Mouse (Mus musculus) heart, embryonic 16.5 days (tissue): ENCODE data around the gene Rrp1. TPM values are rescaled to one million over a fixed set of nuclear protein-coding genes. Genes with fewer than 3 reads are reported as not detected.

Experiments used
- ATAC-seq: fragments of 200-750 bp; cut with Nextera tagmentation; replicated peaks from 2 replicates; pipeline ENCODE4 v1.8.0; 2017; ENCODE audit warnings: moderate number of reproducible peaks; ENCODE audit not compliant: insufficient read depth, low FRiP score; ENCODE audit errors: extremely low read depth
- H3K27ac ChIP-seq: fragments of 300-500 bp; sonication (generic); 2 replicates; pipeline ENCODE4 v1.5.1; 2014; ENCODE audit warnings: mild to moderate bottlenecking, low read length, control low read depth, moderate library complexity
- H3K27me3 ChIP-seq: fragments of 300-500 bp; sonication (generic); 2 replicates; pipeline ENCODE4 v1.6.1; 2014; ENCODE audit warnings: low read length, mixed read lengths; ENCODE audit not compliant: control insufficient read depth, insufficient read depth
- H3K36me3 ChIP-seq: fragments of 300-500 bp; sonication (generic); 2 replicates; pipeline ENCODE4 v1.6.1; 2014; ENCODE audit not compliant: control insufficient read depth, insufficient read depth
- H3K4me1 ChIP-seq: fragments of 300-500 bp; sonication (generic); 2 replicates; pipeline ENCODE4 v1.6.1; 2014; ENCODE audit warnings: low read length, mixed read lengths; ENCODE audit not compliant: control insufficient read depth, insufficient read depth
- H3K4me2 ChIP-seq: fragments of 300-500 bp; sonication (generic); 2 replicates; pipeline ENCODE4 v1.6.1; 2014; ENCODE audit warnings: low read depth, mild to moderate bottlenecking, control low read depth, low read length
- H3K4me3 ChIP-seq: fragments of 300-500 bp; sonication (generic); 2 replicates; pipeline ENCODE4 v1.5.1; 2014; ENCODE audit warnings: mild to moderate bottlenecking, control low read depth, low read length
- H3K9ac ChIP-seq: fragments of 300-500 bp; sonication (generic); 2 replicates; pipeline ENCODE4 v1.6.1; 2014; ENCODE audit warnings: low read length, control low read depth
- H3K9me3 ChIP-seq: fragments of 300-500 bp; sonication (generic); replicated peaks from 2 replicates; pipeline ENCODE4 v1.6.1; 2016; ENCODE audit warnings: low read length; ENCODE audit not compliant: control insufficient read depth
- WGBS: fragments of 180-500 bp; shearing (Covaris S2); extraction: QIAGEN DNeasy Blood & Tissue Kit; methylation state at CpG from one replicate; pipeline ENCODE4 v1.1.7; 2014; 5-methylcytosine and 5-hydroxymethylcytosine counted together
- polyA plus RNA-seq: library from polyadenylated mRNA; unstranded; fragments of >200 nt; fragmentation: Nextera tagmentation; extraction: Ambion mirVana; gene quantifications from 2 replicates; pipeline ENCODE4 v1.2.1, GENCODE M21; 2015

The Rrp1 gene
- polyA plus RNA-seq, 1 experiment from 2014 or later, result 285 TPM

DNA sequence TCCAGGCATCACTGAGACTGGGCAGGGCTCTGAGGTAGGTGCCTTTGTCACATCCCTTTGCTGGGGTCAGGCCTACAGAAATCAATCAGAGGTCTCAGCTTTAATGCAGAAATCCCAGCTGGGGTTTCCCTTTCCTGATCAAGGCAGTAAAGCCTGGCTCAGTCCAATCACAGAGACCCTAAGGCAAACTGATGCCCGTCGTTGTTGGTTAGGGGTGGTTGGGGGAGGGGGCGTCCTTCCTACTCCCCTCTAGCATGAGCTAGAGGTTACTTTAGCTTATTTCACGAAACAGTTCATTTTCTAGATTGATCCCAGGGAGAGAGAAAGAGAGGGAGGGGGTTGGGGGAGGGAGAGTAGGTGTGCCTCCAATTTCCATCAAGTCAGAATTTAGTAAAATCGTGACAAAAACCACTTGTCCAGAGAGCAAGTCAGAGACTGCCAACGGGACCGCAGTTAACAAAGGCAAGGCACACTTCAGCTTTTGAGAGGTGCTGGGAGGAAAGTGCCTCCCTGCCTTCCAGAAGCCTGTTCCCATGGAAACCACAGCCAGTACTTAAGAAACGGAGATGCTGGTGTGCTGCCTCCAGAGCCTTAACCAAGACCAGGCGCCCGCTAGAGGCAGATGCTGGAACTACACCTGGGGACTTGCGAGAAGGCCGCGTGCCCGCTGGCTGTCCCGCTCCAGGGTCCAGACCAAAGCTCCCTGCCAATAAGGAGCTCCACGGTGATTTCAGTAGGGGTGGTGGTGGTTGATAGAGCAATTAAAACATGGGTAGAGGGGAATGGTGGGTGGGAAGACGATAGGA is 16.8 kb downstream of the Rrp1 start:
- peaks cover 19% of the 10 kb centered on the region for H3K4me1 ChIP-seq
- no peaks in the 10 kb centered on the region for H3K9me3 ChIP-seq
- WGBS, result 13% methylated on average over 17 of the region's 17 CpGs
- H3K9ac ChIP-seq, result no peak overlapping the region
- ATAC-seq, result no peak
- H3K27me3 ChIP-seq, result peaks cover 10% of the 10 kb centered on the region
- no peak overlapping the region for H3K27ac ChIP-seq
- no peak overlapping the region for H3K4me2 ChIP-seq
- H3K36me3 ChIP-seq, result peaks cover 9% of the 10 kb centered on the region
- no peak overlapping the region for H3K4me3 ChIP-seq

DNA sequence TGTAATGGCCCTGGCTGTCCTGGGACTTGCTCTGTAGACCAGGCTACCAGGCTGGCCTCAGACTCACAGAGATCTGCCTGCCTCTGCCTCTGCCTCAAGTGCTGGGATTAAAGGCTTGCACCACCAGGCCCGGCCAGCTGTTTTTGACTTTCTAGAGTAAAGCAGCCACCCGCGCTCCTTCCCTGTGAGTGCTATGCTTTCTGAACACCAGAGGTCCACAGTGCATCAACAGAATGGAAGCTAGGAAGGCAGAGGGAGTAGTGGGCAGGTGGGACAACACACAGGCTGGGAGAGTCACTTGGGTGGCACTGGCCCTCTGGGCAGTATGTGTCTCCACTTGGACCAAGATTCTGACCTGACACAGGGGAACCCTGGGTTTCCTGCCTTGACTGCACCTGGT is 17.5 kb downstream of the Rrp1 start:
- Histone ChIP-seq H3K36me3 (peaks cover 3% of the 10 kb centered on the region), H3K4me3 (no peak overlapping the region), H3K27ac (no peak overlapping the region), H3K4me1 (peaks cover 18% of the 10 kb centered on the region), H3K4me2 (no peak overlapping the region), H3K9ac (no peak overlapping the region), H3K27me3 (peaks cover 16% of the 10 kb centered on the region), H3K9me3 (no peaks in the 10 kb centered on the region)
- ATAC-seq, result no peak
- WGBS, result 86% methylated on average over 3 of the region's 3 CpGs

DNA sequence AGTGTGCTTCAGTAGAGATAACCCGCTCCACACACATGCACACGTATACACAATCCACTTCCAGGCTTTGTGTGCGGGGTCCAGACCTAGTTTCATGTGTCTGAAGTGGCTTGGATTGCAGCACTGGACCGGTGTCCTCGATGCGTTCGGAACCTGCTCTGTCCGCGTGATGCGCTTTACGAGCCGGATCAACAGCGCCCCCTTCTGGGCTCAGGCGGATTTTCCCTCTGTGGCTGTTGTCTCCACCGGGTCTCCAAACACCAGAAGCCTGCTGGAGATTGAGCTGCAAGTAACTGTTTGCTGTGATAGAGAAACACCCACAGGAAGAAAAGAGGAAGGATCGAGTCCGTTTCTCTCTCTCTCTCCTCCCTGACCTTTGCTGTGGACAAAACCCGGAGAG is 20.8 kb downstream of the Rrp1 start:
- peak overlapping the region; percentile 44 for H3K4me2 ChIP-seq
- H3K4me3 ChIP-seq, result no peak overlapping the region
- peak overlapping the region; percentile 30; the same call in 1 of the 2 replicates for H3K9ac ChIP-seq
- H3K9me3 ChIP-seq, result no peaks in the 10 kb centered on the region
- no peaks in the 10 kb centered on the region for H3K36me3 ChIP-seq
- peaks cover 24% of the 10 kb centered on the region for H3K27me3 ChIP-seq
- H3K27ac ChIP-seq, result no peak overlapping the region
- H3K4me1 ChIP-seq, result peaks cover 2% of the 10 kb centered on the region; the same call in 1 of the 2 replicates
- peak; percentile 31; the same call in 1 of the 2 replicates for ATAC-seq
- 1% methylated on average over 18 of the region's 18 CpGs for WGBS

DNA sequence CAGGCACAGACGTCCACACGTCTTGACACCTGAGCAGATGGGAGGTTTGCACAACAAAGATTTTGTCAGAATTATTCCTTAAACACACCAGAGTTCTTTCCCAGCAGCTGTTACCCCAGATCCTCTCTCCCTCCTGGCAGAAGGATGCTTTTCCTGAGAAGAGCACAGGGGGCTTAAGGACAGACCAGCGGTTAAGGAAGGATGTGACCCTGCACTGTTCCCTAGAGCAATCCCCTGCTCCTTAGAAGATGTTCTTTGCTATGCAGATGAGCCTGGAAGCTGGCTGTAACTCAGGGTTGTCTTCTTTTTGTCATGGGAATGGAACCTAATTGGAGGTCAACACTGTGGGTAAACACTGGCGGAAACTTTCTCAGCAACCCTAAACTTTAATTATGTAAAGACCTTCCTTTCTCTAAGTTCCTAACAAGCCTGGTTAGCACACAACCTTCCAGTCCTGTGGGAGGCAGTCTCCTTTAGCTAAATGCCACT is 21.8 kb downstream of the Rrp1 start:
- Histone ChIP-seq H3K4me1 (peaks cover 2% of the 10 kb centered on the region; the same call in 1 of the 2 replicates), H3K36me3 (no peaks in the 10 kb centered on the region), H3K27ac (no peak overlapping the region), H3K4me3 (no peak overlapping the region), H3K9ac (no peak overlapping the region), H3K27me3 (peaks cover 24% of the 10 kb centered on the region), H3K9me3 (no peaks in the 10 kb centered on the region), H3K4me2 (no peak overlapping the region)
- 38% methylated on average over 4 of the region's 4 CpGs for WGBS
- no peak for ATAC-seq

DNA sequence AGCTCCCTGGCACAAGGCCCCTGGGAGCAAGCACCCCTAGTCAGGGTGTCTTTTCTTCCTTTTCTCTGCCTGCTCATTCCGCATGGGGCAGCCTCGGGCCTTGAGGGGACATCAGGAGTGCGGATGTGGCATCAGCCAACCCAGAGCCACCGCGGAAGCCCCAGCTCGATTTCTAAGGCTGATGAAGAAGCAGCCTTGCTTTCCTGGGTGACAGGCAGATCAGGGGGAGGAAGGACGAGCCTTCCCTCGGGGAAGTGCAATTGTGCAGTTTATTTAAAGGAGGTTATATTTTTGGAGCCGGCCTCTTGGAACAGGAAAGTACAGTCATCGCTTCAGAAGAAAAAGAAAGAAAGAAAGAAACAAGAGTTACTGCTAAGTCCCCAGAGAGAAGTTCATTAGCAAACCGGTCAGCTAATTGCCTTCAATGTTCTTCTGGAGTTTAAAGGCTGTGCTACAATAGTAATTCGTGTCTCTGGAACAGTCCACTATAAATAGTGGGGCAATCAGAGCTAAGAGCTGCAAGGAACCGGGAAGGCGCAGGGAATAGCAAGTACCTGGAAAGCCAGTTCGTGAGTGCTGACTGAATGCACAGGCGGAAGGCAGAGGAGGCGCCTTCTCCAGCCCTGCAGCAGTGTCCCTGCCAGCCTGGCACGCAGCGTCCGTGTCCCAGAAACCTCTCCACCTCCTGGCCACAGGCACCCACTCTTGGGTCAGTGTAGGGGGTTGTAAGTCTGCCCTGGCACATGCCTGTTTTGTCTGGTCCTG is 24.4 kb downstream of the Rrp1 start:
- no peak overlapping the region for H3K9ac ChIP-seq
- peaks cover 2% of the 10 kb centered on the region; the same call in 1 of the 2 replicates for H3K4me1 ChIP-seq
- H3K4me3 ChIP-seq, result no peak overlapping the region
- no peaks in the 10 kb centered on the region for H3K36me3 ChIP-seq
- H3K27me3 ChIP-seq, result peaks cover 24% of the 10 kb centered on the region
- H3K27ac ChIP-seq, result no peak overlapping the region
- WGBS, result 57% methylated on average over 20 of the region's 20 CpGs
- no peaks in the 10 kb centered on the region for H3K9me3 ChIP-seq
- no peak overlapping the region for H3K4me2 ChIP-seq
- ATAC-seq, result no peak

DNA sequence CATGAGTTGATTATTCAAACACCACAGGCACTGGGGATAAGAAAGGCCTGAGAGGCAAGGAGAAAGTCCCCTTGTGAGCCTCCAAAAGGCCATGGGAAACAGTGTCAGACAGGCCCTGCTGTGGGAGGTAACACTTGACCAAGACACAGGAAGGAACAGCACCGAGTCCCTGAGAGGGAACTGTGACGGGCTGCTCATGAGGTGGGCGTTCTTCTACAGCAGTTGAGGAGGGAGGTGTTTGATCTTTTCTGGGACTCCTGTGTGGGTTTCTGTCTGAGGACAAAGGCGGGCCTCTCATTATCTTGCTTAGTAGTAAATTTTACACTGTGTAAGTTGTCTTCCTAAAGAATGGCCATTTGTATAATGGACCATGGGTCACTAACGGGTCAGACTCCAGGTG is 27.3 kb downstream of the Rrp1 start:
- no peaks in the 10 kb centered on the region for H3K9me3 ChIP-seq
- no peak overlapping the region for H3K4me2 ChIP-seq
- no peak for ATAC-seq
- H3K9ac ChIP-seq, result no peak overlapping the region
- no peaks in the 10 kb centered on the region for H3K4me1 ChIP-seq
- H3K4me3 ChIP-seq, result no peak overlapping the region
- 61% methylated on average over 5 of the region's 5 CpGs for WGBS
- no peak overlapping the region for H3K27ac ChIP-seq
- no peaks in the 10 kb centered on the region for H3K36me3 ChIP-seq
- peaks cover 10% of the 10 kb centered on the region; the same call in 1 of the 2 replicates for H3K27me3 ChIP-seq

DNA sequence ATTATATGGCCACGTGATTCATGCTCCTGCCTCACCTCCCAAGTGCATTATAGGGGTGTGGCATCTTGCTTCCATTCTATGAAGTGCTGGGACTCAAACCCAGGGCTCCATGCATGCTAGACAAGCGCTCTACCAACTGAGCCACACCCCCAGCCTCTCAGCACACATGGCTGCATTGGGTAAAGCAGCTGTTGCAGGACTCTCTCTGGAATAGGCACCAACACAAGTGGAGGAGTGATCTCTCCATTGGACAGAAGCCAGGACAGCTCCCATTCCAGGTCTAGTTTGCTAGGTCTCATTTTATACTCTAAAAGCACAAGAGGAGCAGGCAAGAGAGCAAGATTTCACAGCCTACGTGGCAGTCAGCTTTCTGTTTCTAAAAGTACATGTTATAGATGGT is 29.3 kb downstream of the Rrp1 start:
- H3K27me3 ChIP-seq, result no peaks in the 10 kb centered on the region
- H3K27ac ChIP-seq, result no peak overlapping the region
- WGBS, result 76% methylated on average over 3 of the region's 3 CpGs
- H3K9me3 ChIP-seq, result peaks cover under 1% of the 10 kb centered on the region
- H3K9ac ChIP-seq, result no peak overlapping the region
- H3K4me3 ChIP-seq, result no peak overlapping the region
- no peaks in the 10 kb centered on the region for H3K4me1 ChIP-seq
- no peaks in the 10 kb centered on the region for H3K36me3 ChIP-seq
- no peak for ATAC-seq
- no peak overlapping the region for H3K4me2 ChIP-seq

DNA sequence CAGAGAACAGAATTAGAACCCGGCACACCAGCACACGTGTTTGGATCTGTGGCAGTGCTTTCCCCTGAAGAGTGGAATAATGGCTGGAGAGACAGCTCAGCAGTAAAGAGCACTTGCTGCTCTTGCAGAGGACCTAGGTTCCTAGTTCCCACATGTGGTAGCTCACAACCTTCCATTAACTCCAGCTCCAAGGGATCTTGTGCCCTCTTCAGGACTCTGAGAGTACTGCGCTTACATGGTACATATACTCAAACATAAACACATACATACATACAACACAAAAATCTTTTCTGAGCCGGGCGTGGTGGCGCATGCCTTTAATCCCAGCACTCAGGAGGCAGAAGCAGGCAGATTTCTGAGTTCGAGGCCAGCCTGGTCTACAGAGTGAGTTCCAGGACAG is 34.3 kb downstream of the Rrp1 start:
- Histone ChIP-seq H3K4me1 (no peaks in the 10 kb centered on the region), H3K9ac (no peak overlapping the region), H3K4me2 (no peak overlapping the region), H3K9me3 (peaks cover 4% of the 10 kb centered on the region), H3K27ac (no peak overlapping the region), H3K27me3 (no peaks in the 10 kb centered on the region), H3K36me3 (no peaks in the 10 kb centered on the region), H3K4me3 (no peak overlapping the region)
- WGBS, result 96% methylated on average over 7 of the region's 7 CpGs
- no peak for ATAC-seq
